Mouse (Mus musculus) erythroblast, embryonic 14.5 days (primary cell): Measurements from ENCODE around the gene Trim50.

Source experiments
- GATA1 ChIP-seq: IDR thresholded peaks from 2 replicates; pipeline ENCODE4 v1.6.1; 2012; ENCODE audit warnings: low read length, inconsistent platforms, mixed read lengths
- TAL1 ChIP-seq: IDR thresholded peaks from 3 replicates; pipeline ENCODE4 v1.6.1; 2012; ENCODE audit warnings: low read length, inconsistent platforms, mixed read lengths

DNA sequence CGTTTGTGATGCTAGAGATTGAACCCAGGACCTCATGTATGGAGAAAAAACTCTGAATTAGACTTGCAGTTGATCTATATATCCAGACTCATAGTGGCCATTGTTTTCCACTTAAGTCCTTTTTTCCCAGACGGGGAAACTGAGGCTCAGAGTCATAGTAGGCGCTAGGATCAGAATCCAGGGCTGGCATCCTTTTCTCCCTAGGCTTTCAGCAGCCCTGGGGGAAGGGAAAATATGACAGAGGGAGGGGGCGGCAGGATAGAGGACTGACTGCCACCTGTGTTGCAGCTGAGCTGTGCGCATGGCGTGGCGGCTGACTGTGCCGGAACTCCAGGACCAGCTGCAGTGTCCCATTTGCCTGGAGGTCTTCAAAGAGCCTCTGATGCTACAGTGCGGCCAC is at the start of gene Trim50:
- TF ChIP-seq GATA1 (no peak), TAL1 (no peak)
